Mouse (Mus musculus): Measurements from ENCODE around the gene Rps6ka2. TPM values are rescaled to one million over a fixed set of nuclear protein-coding genes. Genes with fewer than 3 reads are reported as not detected.
"Not testable (repeated sequence)": the region's sequence is repeated elsewhere in the genome, so short reads cannot be mapped to it uniquely, and the experiment has no call there.

Gene Rps6ka2
- total RNA-seq, 2 experiments from 2014 or later: 18.7 to 22.6 TPM

DNA sequence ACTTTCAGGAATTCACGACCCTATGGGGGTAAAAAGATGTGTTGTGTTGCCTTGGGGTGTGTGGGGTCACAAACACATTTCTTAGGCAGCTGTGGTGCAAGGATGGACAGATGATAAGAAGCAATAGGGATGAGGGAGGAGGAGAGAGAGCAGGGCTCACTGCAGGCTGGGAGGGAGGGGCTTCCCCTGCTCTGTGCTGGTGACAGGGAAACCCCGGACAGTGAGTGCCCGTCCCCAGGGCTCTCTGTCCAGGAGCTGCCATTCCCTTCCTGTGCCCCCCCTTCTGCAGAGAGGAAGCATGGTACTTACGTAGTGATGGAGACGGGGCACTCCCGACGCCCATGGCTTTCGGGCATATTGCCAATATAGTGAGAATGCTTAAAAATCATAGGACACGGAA, 167.5 kb downstream of the Rps6ka2 start:
- not testable (repeated sequence) for DNase-seq (ENCODE audit: low spot score in 2 of 2)

DNA sequence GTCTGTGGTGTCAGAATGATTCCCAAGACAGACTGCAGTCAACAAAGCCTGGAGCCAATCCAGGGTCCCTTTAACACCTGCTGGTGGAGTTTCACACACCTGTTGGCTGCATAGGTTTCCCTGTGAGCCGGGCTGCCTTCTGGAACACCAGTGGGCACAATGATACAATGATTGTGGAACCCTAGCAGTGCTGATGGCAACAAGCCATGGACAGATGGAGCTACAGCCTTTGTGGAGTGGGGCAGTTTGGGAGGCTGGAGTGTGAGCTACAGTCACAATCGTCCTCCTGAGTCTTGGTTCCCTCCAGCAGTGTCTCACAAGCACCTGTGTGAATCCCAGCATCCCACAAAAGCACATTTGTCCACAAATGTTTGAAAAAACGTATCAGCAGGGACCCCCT, 178.8 kb downstream of the Rps6ka2 start:
- DNase-seq (ENCODE audit: low spot score in 2 of 2): not testable (repeated sequence)

DNA sequence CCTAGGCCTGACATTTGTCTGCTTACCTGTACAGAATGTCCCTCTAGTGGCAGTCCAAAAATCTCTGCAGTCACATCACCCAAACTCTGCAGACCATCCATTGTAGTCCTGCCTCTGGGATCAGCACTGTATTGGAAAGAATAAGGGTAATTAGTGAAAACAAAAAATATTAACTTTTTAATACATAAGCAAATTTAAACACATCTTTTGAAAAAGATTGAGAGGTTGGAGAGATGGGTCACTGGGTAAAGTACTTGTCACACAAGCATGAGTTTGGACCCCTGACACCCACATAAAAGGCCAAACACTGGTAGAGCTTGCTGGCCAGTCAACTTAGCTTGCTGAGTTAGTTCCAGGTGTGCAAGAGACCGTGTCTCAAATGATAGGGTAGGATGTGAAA, 182.7 kb downstream of the Rps6ka2 start, which contains the start of gene Ttll2:
Gene Ttll2, minus strand, starts transcription at position 101 of the 400 bp plus-strand sequence.
- not testable (repeated sequence) for DNase-seq (ENCODE audit: low spot score in 2 of 2)

Other genes with a start within 250 kb of the Rps6ka2 start
- 10 to 100 TPM; 38.7 to 41.4 TPM for gene Rsph3b, start 221.4 kb upstream of the Rps6ka2 start, total RNA-seq (2021)
- gene Tagap1, start 209.0 kb upstream of the Rps6ka2 start, total RNA-seq (2021): 10 to 100 TPM; 23.2 to 24.2 TPM
- 100 to 1,000 TPM; 419 to 423 TPM for gene Rnaset2b, start 199.5 kb upstream of the Rps6ka2 start, total RNA-seq (2021)
- under 1 TPM; 0.37 to 0.45 TPM for gene Gm49721, start 191.2 kb upstream of the Rps6ka2 start, total RNA-seq (2021)
- gene Gm1604a, start 144.5 kb upstream of the Rps6ka2 start, total RNA-seq (2021): not detected
- gene Tcp10a, start 154.5 kb downstream of the Rps6ka2 start, total RNA-seq (2021): under 1 TPM; 0.23 to 0.28 TPM
- gene Ttll2, start 182.6 kb downstream of the Rps6ka2 start, total RNA-seq (2021): not detected
- gene Gm49630, start 201.9 kb downstream of the Rps6ka2 start, total RNA-seq (2021): not detected
- gene Unc93a2, start 215.3 kb downstream of the Rps6ka2 start, total RNA-seq (2021): 1 to 10 TPM; 1.7 to 2.4 TPM